Mouse (Mus musculus) left cerebral cortex, adult 8-10 months (tissue): ENCODE measurements around the gene Dennd2d. TPM values are rescaled to one million over a fixed set of nuclear protein-coding genes. Genes with fewer than 3 reads are reported as not detected.

Experiments
- DNase-seq, 2 experiments: peaks; one replicate each; pipeline ENCODE4 v3.0.0; 2022; ENCODE audit warnings: low spot score in 2 of 2
- total RNA-seq, 4 experiments: library from RNA; stranded (reverse); gene quantifications; 2 replicates each; pipeline ENCODE4 v1.2.4; 2022

Dennd2d gene
- under 1 TPM; 0.26 to 0.53 (median 0.35) TPM for total RNA-seq

GRCm38 (mm10) chr3:106482281-106483081 lies at the start of gene Dennd2d:
Gene Dennd2d, plus strand, starts transcription at chr3:106482405.
- no peak for DNase-seq

DNA sequence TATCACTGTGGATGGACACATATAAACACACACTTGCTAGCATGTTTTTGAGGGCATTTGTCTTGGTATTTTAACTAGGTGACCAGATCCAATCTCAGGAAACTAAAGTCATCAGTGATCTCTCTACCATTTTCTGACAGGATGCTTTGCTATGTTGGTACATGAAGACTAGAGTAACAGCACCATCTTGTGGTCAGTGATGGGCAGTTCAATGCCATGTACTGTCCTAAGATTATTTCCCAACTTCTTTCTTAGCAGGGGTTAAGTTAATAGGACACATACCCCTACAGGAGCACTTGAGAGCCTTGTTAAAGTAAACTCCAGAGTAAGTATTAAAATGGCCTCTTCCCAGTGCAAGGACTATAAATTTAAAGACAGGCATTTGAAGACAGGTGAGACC lies 33.6 kb upstream of the Dennd2d start:
- peak in 1 of 2 experiments; percentile 4 for DNase-seq

- DNase-seq, result no peak
These were observed 33.2 kb upstream of the Dennd2d start for GRCm38 (mm10) chr3:106448995-106449394.

GRCm38 (mm10) chr3:106449567-106449966 lies 32.6 kb upstream of the Dennd2d start:
- no peak for DNase-seq

DNA sequence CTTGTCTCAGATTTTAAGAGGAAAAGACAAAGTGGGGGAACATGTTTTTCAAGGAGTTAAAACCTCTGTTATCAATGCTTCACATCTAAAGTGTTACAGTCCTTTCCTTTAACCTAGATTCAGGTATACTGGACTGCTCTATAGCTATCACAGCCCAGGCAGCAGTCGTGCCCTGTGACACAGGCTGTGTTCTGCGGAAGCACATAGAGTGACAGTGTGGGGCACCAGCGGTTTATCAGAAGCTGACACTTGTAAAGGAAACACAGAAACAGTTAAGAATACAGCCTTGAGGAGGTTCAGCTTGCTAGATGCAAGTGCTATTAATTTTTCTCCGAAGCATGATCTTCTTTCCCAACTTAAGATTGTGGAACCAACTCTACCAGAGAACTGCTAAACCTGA lies 29.6 kb upstream of the Dennd2d start:
- DNase-seq, result no peak

GRCm38 (mm10) chr3:106457298-106457869 lies 24.8 kb upstream of the Dennd2d start:
- DNase-seq, result no peak

- no peak for DNase-seq
These were observed 20.1 kb upstream of the Dennd2d start for GRCm38 (mm10) chr3:106462059-106462470.

DNA sequence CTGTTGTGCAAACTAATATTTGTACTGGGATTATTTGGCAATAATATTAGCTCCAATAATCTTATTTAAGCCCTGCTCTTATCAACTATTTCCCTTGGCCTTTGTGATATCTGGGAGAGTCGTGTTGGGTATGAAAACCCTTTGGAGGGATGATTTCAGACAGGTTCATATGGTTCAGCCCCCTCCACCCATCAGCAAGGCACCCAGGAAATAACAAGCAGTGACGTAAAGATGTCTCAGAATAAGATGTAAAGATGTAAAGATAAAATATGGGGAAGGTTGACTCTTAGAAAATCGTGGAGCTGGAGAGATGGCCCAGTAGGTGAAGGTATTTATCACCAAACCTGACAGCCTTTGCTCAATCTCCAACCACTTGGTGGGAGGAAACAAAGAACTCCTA lies 19.7 kb upstream of the Dennd2d start:
- no peak for DNase-seq

DNA sequence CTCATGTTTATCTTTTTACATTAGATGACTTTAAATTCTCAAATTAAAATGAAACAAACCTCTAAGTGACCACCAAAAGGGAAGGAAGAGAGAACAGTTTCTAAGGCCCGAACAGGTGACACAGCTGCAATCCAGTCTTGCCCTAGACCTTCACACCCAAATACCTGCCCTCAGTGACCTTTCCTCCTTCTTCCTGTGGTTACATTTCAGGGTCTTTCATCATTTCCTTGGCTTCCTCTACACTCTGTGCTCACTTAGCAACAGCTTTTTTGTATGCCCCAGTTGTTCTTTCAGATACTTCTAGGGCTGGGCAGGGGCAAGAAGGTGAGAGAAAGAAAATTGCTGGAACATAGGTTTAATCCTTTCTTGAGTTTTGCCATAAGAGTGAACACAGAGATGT lies 17.5 kb upstream of the Dennd2d start:
- no peak for DNase-seq

- DNase-seq, result no peak
These were observed 8.0 kb upstream of the Dennd2d start for GRCm38 (mm10) chr3:106474210-106474609.

- DNase-seq, result no peak
These were observed 5.3 kb upstream of the Dennd2d start for GRCm38 (mm10) chr3:106476863-106477262.

- no peak for DNase-seq
These were observed 1.1 kb downstream of the Dennd2d start for GRCm38 (mm10) chr3:106483297-106483696.

- DNase-seq, result no peak
These were observed 1.7 kb downstream of the Dennd2d start for GRCm38 (mm10) chr3:106483796-106484405.

- no peak for DNase-seq
These were observed 2.7 kb downstream of the Dennd2d start for GRCm38 (mm10) chr3:106484861-106485260.

GRCm38 (mm10) chr3:106485810-106486209 lies 3.6 kb downstream of the Dennd2d start:
- no peak for DNase-seq

GRCm38 (mm10) chr3:106487551-106487950 lies 5.3 kb downstream of the Dennd2d start:
- no peak for DNase-seq

DNA sequence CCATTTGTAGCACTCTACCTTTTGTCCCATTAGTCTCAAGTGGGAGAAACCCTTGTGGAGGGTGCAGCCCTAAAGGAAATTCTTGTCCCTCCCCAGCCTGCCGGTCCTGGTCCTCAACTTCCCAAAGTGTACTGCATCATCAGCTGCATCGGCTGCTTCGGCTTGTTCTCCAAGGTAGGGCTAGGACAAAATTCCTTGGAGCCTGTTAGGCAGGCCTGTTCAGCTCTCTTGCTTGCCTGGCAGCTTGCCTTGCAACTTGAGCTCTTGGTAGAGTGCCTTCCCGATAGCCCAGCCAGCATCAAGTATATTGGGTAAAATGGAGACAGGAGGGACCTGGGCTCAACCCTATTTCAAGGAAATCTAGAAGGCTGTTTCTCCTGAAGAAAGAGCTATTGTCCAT lies 8.0 kb downstream of the Dennd2d start:
- no peak for DNase-seq

DNA sequence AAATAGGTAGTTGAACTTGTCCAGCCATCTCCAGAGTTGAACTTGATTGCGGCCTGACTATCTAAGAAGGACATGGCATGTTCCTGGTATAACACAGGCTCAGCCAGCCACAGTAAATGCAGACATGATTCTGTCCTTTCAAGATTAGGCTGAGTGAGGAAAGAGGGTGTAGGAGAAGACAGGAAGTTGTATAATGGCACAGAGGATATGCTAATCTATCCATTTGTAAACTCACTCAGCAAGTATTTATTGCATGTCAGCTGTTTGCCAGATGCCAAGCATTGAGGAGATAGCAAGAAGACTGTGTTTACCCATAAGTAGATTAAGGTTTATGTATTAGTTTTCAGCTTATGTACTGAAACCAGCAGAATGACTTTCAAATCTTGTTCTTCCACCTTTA lies 10.5 kb downstream of the Dennd2d start:
- DNase-seq, result no peak

DNA sequence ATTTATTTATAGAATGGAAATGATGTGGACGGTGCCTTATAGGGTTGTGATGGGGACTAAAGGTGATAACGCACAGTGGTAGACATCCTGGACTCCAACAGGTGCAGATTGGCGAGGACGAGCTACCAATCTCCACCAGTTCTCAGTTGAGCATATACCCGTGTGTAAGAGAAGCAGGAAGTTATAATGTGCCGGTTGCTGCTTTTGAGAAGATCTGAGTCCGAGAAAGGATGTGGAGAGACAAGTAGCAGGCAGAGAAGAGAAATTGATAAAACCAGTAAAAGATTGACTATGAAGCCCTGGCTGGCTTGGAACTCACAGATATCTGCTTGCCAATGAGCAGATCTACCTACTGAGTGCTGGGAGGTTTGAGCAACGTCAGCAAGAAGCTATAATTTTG lies 11.0 kb downstream of the Dennd2d start:
- DNase-seq, result no peak

DNA sequence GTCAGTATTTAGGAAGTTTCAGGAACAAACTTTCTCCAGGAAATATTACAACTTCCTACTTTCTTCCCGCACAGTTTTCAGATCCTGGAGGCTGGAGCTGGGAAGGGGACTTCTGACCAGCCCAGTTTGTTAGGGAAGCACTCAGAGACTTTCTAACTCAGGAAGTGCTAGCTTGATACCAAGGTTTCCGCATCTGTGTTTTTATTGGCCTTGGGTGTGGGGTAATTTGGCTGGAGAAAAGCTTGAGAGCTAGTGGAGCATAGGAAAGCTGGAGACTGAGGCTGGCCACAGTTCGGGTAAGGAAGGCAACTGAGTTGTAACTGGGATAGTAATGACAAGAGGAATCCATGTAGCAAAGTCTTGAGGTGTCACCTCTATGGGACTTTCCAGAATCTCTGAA lies 11.7 kb downstream of the Dennd2d start:
- no peak for DNase-seq

- no peak for DNase-seq
These were observed 12.3 kb downstream of the Dennd2d start for GRCm38 (mm10) chr3:106494417-106494950.

DNA sequence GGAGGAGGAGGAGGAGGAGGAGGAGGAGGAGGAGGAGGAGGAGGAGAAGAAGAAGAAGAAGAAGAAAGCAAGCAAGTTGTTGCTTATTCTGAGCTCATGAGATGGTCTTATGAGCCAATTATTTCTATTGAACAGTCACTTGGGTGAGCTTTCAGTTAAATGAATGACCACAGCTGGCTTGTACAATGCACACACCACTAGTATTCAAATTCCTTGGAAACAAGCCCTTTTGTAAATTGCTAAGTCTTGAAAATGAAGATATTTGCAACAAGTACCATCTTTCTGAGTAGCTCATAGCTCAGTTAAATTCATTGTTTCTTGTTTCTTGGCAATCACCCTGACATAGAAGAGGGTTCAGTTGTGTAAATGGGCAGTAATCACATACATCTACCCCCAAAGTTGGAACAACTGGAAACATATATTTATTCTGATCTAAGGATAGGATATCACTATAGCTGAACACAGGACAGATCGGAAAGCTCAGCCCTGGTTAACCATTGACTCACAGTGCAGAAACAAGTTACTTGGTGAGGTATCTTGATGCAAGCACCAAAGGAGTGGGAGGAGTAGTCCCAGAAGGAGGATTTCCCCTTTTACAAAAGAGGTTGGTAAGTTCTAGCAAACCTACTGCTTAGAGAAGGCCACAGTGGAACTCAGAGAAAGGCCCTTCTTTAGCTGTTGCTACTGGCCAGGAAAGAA lies 13.3 kb downstream of the Dennd2d start:
- no peak for DNase-seq
